Mouse (Mus musculus) heart, postnatal 0 days (tissue): Measurements from ENCODE around the gene Dusp12.

Source experiments
- CTCF ChIP-seq: IDR thresholded peaks from 2 replicates; pipeline ENCODE4 v1.5.1; 2016; ENCODE audit warnings: antibody characterized with exemption, control low read depth, low read depth
- EP300 ChIP-seq: IDR thresholded peaks from 2 replicates; pipeline ENCODE4 v1.6.1; 2016; ENCODE audit warnings: antibody characterized with exemption, low read depth

- TF ChIP-seq CTCF, result peak; percentile 56
- no peak for TF ChIP-seq EP300
Observed at GRCm38 (mm10) chr1:170839685-170840084, 45.7 kb downstream of the Dusp12 start.
